In genomic region chr6:87427616-87428015, GRCm38 (mm10) we compare ENCODE assay signal across 39 mouse cellular contexts. TPM values are rescaled to one million over a fixed set of nuclear protein-coding genes. Genes with fewer than 3 reads are reported as not detected.
DNase-seq lines count a peak whose midpoint lies in the region; ATAC-seq and TF ChIP-seq lines count a peak whose summit lies in the region.
"Had no signal": no experiment of that assay in that cellular context is flagged by ENCODE, and none has a peak within 500 bp of the region (broad histone marks: within the 10 kb centered on the region; RNA-seq: fewer than 3 reads in every experiment).

No protein-coding gene starts in this region.

- 42% methylated on average over 8 of the region's 8 CpGs for WGBS in heart, embryonic 10.5 days
- WGBS in heart, embryonic 15.5 days: 51% methylated on average over 8 of the region's 8 CpGs

- no peak for DNase-seq in heart, embryonic 10.5 days (ENCODE audit: low spot score)
- no peak for DNase-seq in heart, postnatal 4 days
- no peak for DNase-seq in heart, postnatal 36 days
- DNase-seq in Muller cell, postnatal 12 days (ENCODE audit: inconsistent ontology term): peak; percentile 86
- peak; percentile 2 for DNase-seq in brain, embryonic 14.5 days (ENCODE audit: low read depth)
- no peak for DNase-seq in spleen, postnatal 10 days (ENCODE audit: low spot score in 2 of 2)
- DNase-seq: adrenal gland, adult 2 months; B cell, adult 2 months; cerebellum, adult 9-10 months; gastrocnemius, postnatal 10 days; kidney, adult 2 months; liver, embryonic 13.5 days; lung, adult 2 months; lung, postnatal 10 days; right cerebral cortex, postnatal 14 days; thymus, postnatal 14 days had no signal

- no peak for TF ChIP-seq POLR2A in brain, embryonic 14.5 days (IDR thresholded peaks at IDR 0.05; ENCODE audit: borderline replicate concordance, extremely low read depth, insufficient read depth, insufficient read length, poor library complexity, severe bottlenecking)

- no peaks in the 10 kb centered on the region for H3K36me3 ChIP-seq in heart, embryonic 10.5 days
- H3K36me3 ChIP-seq in heart, embryonic 15.5 days: no peaks in the 10 kb centered on the region
- H3K36me3 ChIP-seq: embryonic facial prominence, embryonic 10.5 days; embryonic facial prominence, embryonic 15.5 days; forebrain, embryonic 12.5 days; hindbrain, embryonic 10.5 days; intestine, embryonic 15.5 days; liver, embryonic 13.5 days; midbrain, embryonic 13.5 days; neural tube, embryonic 13.5 days had no signal

- ATAC-seq in heart, embryonic 15.5 days (replicated peaks; ENCODE audit: insufficient number of reproducible peaks, insufficient read depth, low FRiP score, low read depth): no peak
- ATAC-seq: activated CD4-positive, CD25-positive, alpha-beta regulatory T cell, adult 4 months; hindbrain, embryonic 16.5 days; intestine, embryonic 15.5 days; midbrain, embryonic 13.5 days had no signal

- peaks cover 47% of the 10 kb centered on the region for H3K4me1 ChIP-seq in heart, embryonic 10.5 days
- peaks cover 25% of the 10 kb centered on the region for H3K4me1 ChIP-seq in heart, embryonic 15.5 days (replicated peaks)
- H3K4me1 ChIP-seq: embryonic facial prominence, embryonic 10.5 days; embryonic facial prominence, embryonic 15.5 days; intestine, embryonic 15.5 days had no signal

- no peak for TF ChIP-seq CTCF in brain, embryonic 14.5 days (IDR thresholded peaks at IDR 0.05; ENCODE audit: borderline replicate concordance, extremely low read depth, insufficient read depth, insufficient read length)

- intact Hi-C loops in heart, postnatal 36 days (cut with DNase I): no loop called here

- H3K9ac ChIP-seq in heart, embryonic 15.5 days: no peak overlapping the region
- H3K9ac ChIP-seq: embryonic facial prominence, embryonic 15.5 days; forebrain, embryonic 12.5 days; intestine, embryonic 15.5 days; liver, embryonic 13.5 days; midbrain, embryonic 13.5 days; neural tube, embryonic 13.5 days had no signal

- 0 out of 2 replicates have a peak overlapping the region, but pooled peaks have one; percentile 1 for H3K4me3 ChIP-seq in heart, embryonic 10.5 days
- no peak overlapping the region for H3K4me3 ChIP-seq in heart, embryonic 15.5 days
- H3K4me3 ChIP-seq: embryonic facial prominence, embryonic 10.5 days; embryonic facial prominence, embryonic 15.5 days; forebrain, embryonic 12.5 days; hindbrain, embryonic 10.5 days; intestine, embryonic 15.5 days; layer of hippocampus, adult 2 months; left cerebral cortex, adult 2 months; liver, embryonic 13.5 days; midbrain, embryonic 13.5 days; neural tube, embryonic 13.5 days had no signal

- H3K9me3 ChIP-seq in heart, embryonic 10.5 days: no peaks in the 10 kb centered on the region
- H3K9me3 ChIP-seq in heart, embryonic 15.5 days (replicated peaks): no peaks in the 10 kb centered on the region
- H3K9me3 ChIP-seq: embryonic facial prominence, embryonic 10.5 days; embryonic facial prominence, embryonic 15.5 days; forebrain, embryonic 12.5 days; hindbrain, embryonic 10.5 days; intestine, embryonic 15.5 days; liver, embryonic 13.5 days; midbrain, embryonic 13.5 days; neural tube, embryonic 13.5 days had no signal

- H3K4me2 ChIP-seq in heart, embryonic 15.5 days: no peak overlapping the region
- H3K4me2 ChIP-seq: embryonic facial prominence, embryonic 15.5 days; forebrain, embryonic 12.5 days; intestine, embryonic 15.5 days; liver, embryonic 13.5 days; midbrain, embryonic 13.5 days; neural tube, embryonic 13.5 days had no signal

- H3K27me3 ChIP-seq in heart, embryonic 10.5 days (ENCODE audit: insufficient read depth, poor library complexity, severe bottlenecking): no peaks in the 10 kb centered on the region
- H3K27me3 ChIP-seq in heart, embryonic 15.5 days: peaks cover 70% of the 10 kb centered on the region
- H3K27me3 ChIP-seq: embryonic facial prominence, embryonic 15.5 days; forebrain, embryonic 12.5 days; intestine, embryonic 15.5 days; liver, embryonic 13.5 days; midbrain, embryonic 13.5 days; neural tube, embryonic 13.5 days had no signal

- H3K27ac ChIP-seq in heart, embryonic 10.5 days: peak overlapping the region; percentile 43; the same call in 1 of the 2 replicates
- peak overlapping the region; percentile 20; the same call in 1 of the 2 replicates for H3K27ac ChIP-seq in heart, embryonic 15.5 days
- H3K27ac ChIP-seq: embryonic facial prominence, embryonic 10.5 days; embryonic facial prominence, embryonic 15.5 days; forebrain, embryonic 12.5 days; hindbrain, embryonic 10.5 days; intestine, embryonic 15.5 days; layer of hippocampus, adult 2 months; left cerebral cortex, adult 2 months; liver, embryonic 13.5 days; macrophage; midbrain, embryonic 13.5 days; neural tube, embryonic 13.5 days had no signal

RNA-seq across cellular contexts. Expression of gene Bmp10, which starts 1.2 kb away (rescaled TPM):
- polyA plus RNA-seq in heart, embryonic 10.5 days (2016; fragmentation: Nextera tagmentation; extraction: Ambion mirVana): 4.5 and 6.2 TPM in 2 replicates
- 10 to 100 TPM; 61.7 to 65.3 TPM for total RNA-seq in heart, postnatal 4 days (2021)
- polyA plus RNA-seq in heart, embryonic 15.5 days (2015; fragmentation: Nextera tagmentation; extraction: Ambion mirVana): 3.1 and 4.4 TPM in 2 replicates
- 10 to 100 TPM; 26.3 to 39.5 TPM for total RNA-seq in heart, postnatal 36 days (2021)
- not detected in 2 replicates for polyA plus RNA-seq in brain, embryonic 14.5 days (2012; rRNA removed)
- total RNA-seq: adrenal gland, adult 2 months; adrenal gland, postnatal 36 days; gastrocnemius, postnatal 10 days; layer of hippocampus, adult 2 months; layer of hippocampus, postnatal 14 days; left cerebral cortex, adult 2 months; left cerebral cortex, postnatal 25 days; megakaryocyte-erythroid progenitor cell, adult 5-6 weeks had no signal
- polyA plus RNA-seq: activated CD4-positive, CD25-positive, alpha-beta regulatory T cell, adult 4 months; adrenal gland, adult 2 months; embryonic facial prominence, embryonic 10.5 days; embryonic facial prominence, embryonic 15.5 days; forebrain, embryonic 12.5 days; gonadal fat pad, adult 2 months; hindbrain, embryonic 10.5 days; hindbrain, embryonic 16.5 days; intestine, embryonic 15.5 days; kidney, adult 2 months; kidney, embryonic 16.5 days; limb, embryonic 14.5 days; lung, adult 2 months; macrophage; midbrain, embryonic 13.5 days; neural tube, embryonic 13.5 days; small intestine, adult 2 months; stomach, embryonic 16.5 days had no signal

RNA-seq across cellular contexts. Expression of gene Gkn3, which starts 38.9 kb away (rescaled TPM):
- 0.17 and 0.58 TPM in 2 replicates for polyA plus RNA-seq in heart, embryonic 10.5 days (2016; fragmentation: Nextera tagmentation; extraction: Ambion mirVana)
- total RNA-seq in heart, postnatal 4 days (2021): 1 to 10 TPM; 1.5 to 1.7 TPM
- 1.4 and 1.9 TPM in 2 replicates for polyA plus RNA-seq in heart, embryonic 15.5 days (2015; fragmentation: Nextera tagmentation; extraction: Ambion mirVana)
- 1 to 10 TPM in 1 of 2 experiments, under 1 TPM in 1; 0.84 to 2.2 TPM for total RNA-seq in heart, postnatal 36 days (2021)
- polyA plus RNA-seq in brain, embryonic 14.5 days (2012; rRNA removed): 0.16 and 0.40 TPM in 2 replicates
- total RNA-seq: megakaryocyte-erythroid progenitor cell, adult 5-6 weeks had no signal
- polyA plus RNA-seq: activated CD4-positive, CD25-positive, alpha-beta regulatory T cell, adult 4 months; embryonic facial prominence, embryonic 10.5 days; hindbrain, embryonic 10.5 days; liver, embryonic 13.5 days; macrophage; neural tube, embryonic 13.5 days had no signal

RNA-seq across cellular contexts. Expression of gene Gkn2, which starts 54.5 kb away (rescaled TPM):
- not detected in 2 replicates for polyA plus RNA-seq in heart, embryonic 10.5 days (2016; fragmentation: Nextera tagmentation; extraction: Ambion mirVana)
- not detected for total RNA-seq in heart, postnatal 4 days (2021)
- polyA plus RNA-seq in heart, embryonic 15.5 days (2015; fragmentation: Nextera tagmentation; extraction: Ambion mirVana): not detected in 2 replicates
- total RNA-seq in heart, postnatal 36 days (2021): not detected
- 0.09 TPM in 1 of 2 replicates, not detected in the other for polyA plus RNA-seq in brain, embryonic 14.5 days (2012; rRNA removed)
- total RNA-seq: adrenal gland, adult 2 months; adrenal gland, postnatal 36 days; gastrocnemius, postnatal 10 days; layer of hippocampus, adult 2 months; layer of hippocampus, postnatal 14 days; left cerebral cortex, adult 2 months; left cerebral cortex, postnatal 25 days; megakaryocyte-erythroid progenitor cell, adult 5-6 weeks had no signal
- polyA plus RNA-seq: activated CD4-positive, CD25-positive, alpha-beta regulatory T cell, adult 4 months; adrenal gland, adult 2 months; embryonic facial prominence, embryonic 10.5 days; embryonic facial prominence, embryonic 15.5 days; forebrain, embryonic 12.5 days; hindbrain, embryonic 10.5 days; hindbrain, embryonic 16.5 days; intestine, embryonic 15.5 days; kidney, adult 2 months; kidney, embryonic 16.5 days; liver, embryonic 13.5 days; macrophage; midbrain, embryonic 13.5 days; neural tube, embryonic 13.5 days; urinary bladder, adult 2 months had no signal

Comparison
In these comparisons a context has a peak if more than half of its experiments do, and no peak if none do; other contexts are left out.
1. DNase-seq: peak in Muller cell, postnatal 12 days (single experiment) and brain, embryonic 14.5 days (single experiment); none in heart, embryonic 10.5 days (single experiment), heart, postnatal 4 days (single experiment), heart, postnatal 36 days (0 of 2) and spleen, postnatal 10 days (0 of 2).